Mouse (Mus musculus) cerebellum, postnatal 14 days (tissue): ENCODE measurements around the gene Ino80d.

Experiments used
- DNase-seq, 2 experiments: peaks; one replicate each; pipeline ENCODE4 v3.0.0; 2021; ENCODE audit warnings: mixed read lengths in 2 of 2

Ino80d gene

GRCm38 (mm10) chr1:63102758-63103451, 11.6 kb downstream of the Ino80d start:
- no peak for DNase-seq

GRCm38 (mm10) chr1:63100196-63100595, 14.3 kb downstream of the Ino80d start:
- DNase-seq = no peak

GRCm38 (mm10) chr1:63098831-63099230, 15.6 kb downstream of the Ino80d start:
- DNase-seq = no peak

- no peak for DNase-seq
These were observed 18.4 kb downstream of the Ino80d start for GRCm38 (mm10) chr1:63096071-63096470.

- DNase-seq = no peak
These were observed 24.7 kb downstream of the Ino80d start for GRCm38 (mm10) chr1:63089795-63090194.

- DNase-seq = no peak
These were observed 25.9 kb downstream of the Ino80d start for GRCm38 (mm10) chr1:63088614-63089013.

- no peak for DNase-seq
These were observed 34.2 kb downstream of the Ino80d start for GRCm38 (mm10) chr1:63080277-63080676.

- peak in 1 of 2 experiments; percentile 45 for DNase-seq
These were observed 38.1 kb downstream of the Ino80d start for GRCm38 (mm10) chr1:63076383-63076782.

- DNase-seq = no peak
These were observed 43.1 kb downstream of the Ino80d start for GRCm38 (mm10) chr1:63071379-63071778.

- DNase-seq = no peak
These were observed 56.1 kb downstream of the Ino80d start for GRCm38 (mm10) chr1:63058361-63058760.

- peak in 1 of 2 experiments; percentile 24 for DNase-seq
These were observed 56.6 kb downstream of the Ino80d start for GRCm38 (mm10) chr1:63057849-63058248.

- peak; percentile 83 to 86 for DNase-seq
These were observed 57.1 kb downstream of the Ino80d start for GRCm38 (mm10) chr1:63057318-63057717.

GRCm38 (mm10) chr1:63055386-63055785, 59.1 kb downstream of the Ino80d start:
- DNase-seq = peak; percentile 62 to 66

- DNase-seq = peak; percentile 60 to 77
These were observed 63.6 kb downstream of the Ino80d start for GRCm38 (mm10) chr1:63050866-63051265.

GRCm38 (mm10) chr1:63049977-63050376, 64.5 kb downstream of the Ino80d start:
- peak; percentile 93 to 96 for DNase-seq

GRCm38 (mm10) chr1:63047983-63048382, 66.5 kb downstream of the Ino80d start:
- DNase-seq = peak in 1 of 2 experiments; percentile 22

- no peak for DNase-seq
These were observed 81.5 kb downstream of the Ino80d start for GRCm38 (mm10) chr1:63032929-63033328.

GRCm38 (mm10) chr1:63019916-63020315, 94.6 kb downstream of the Ino80d start:
- no peak for DNase-seq

- no peak for DNase-seq
These were observed 109.3 kb downstream of the Ino80d start for GRCm38 (mm10) chr1:63005013-63005646.

- DNase-seq = no peak
These were observed 112.6 kb downstream of the Ino80d start for GRCm38 (mm10) chr1:63001874-63002273.

- DNase-seq = peak; percentile 40 to 46
These were observed 121.1 kb downstream of the Ino80d start for GRCm38 (mm10) chr1:62993348-62993747.

- no peak for DNase-seq
These were observed 121.8 kb downstream of the Ino80d start for GRCm38 (mm10) chr1:62992648-62993047.

GRCm38 (mm10) chr1:62991021-62991420, 123.4 kb downstream of the Ino80d start:
- DNase-seq = no peak

- DNase-seq = no peak
These were observed 126.9 kb downstream of the Ino80d start for GRCm38 (mm10) chr1:62987561-62987960.
